Mouse (Mus musculus): ENCODE measurements at regions not wholly inside any gene's neighbourhood (a gene's known extent, or its start where the extent isn't known, plus 50 kb on each side); places are given as distances from the start of the nearest gene placed in this dataset.

GRCm38 (mm10) chr3:21971731-21972130 lies 104.7 kb upstream of the Tbl1xr1 start:
- TF ChIP-seq CTCF (IDR thresholded peaks at IDR 0.05; ENCODE audit: low read depth, low read length) = no peak
- TF ChIP-seq POLR2A (IDR thresholded peaks at IDR 0.05; ENCODE audit: extremely low read depth, insufficient read depth, low read length) = no peak
